Mouse (Mus musculus) heart, embryonic 13.5 days (tissue): Measurements from ENCODE around the gene Sv2c. TPM values are rescaled to one million over a fixed set of nuclear protein-coding genes. Genes with fewer than 3 reads are reported as not detected.
"Not testable (repeated sequence)": the region's sequence is repeated elsewhere in the genome, so short reads cannot be mapped to it uniquely, and the experiment has no call there.

Source experiments
- ATAC-seq: fragments of 200-750 bp; cut with Nextera tagmentation; 2 replicates; pipeline ENCODE4 v1.8.0; 2017; ENCODE audit warnings: moderate TSS enrichment; ENCODE audit not compliant: insufficient number of reproducible peaks, low FRiP score, low TSS enrichment; ENCODE audit errors: extremely low read depth
- H3K27ac ChIP-seq: fragments of 300-500 bp; sonication (generic); replicated peaks from 2 replicates; pipeline ENCODE4 v1.5.1; 2015; ENCODE audit warnings: moderate library complexity, mild to moderate bottlenecking, inconsistent platforms
- H3K27me3 ChIP-seq: fragments of 300-500 bp; sonication (generic); replicated peaks from 2 replicates; pipeline ENCODE4 v1.6.1; 2015; ENCODE audit warnings: mild to moderate bottlenecking, inconsistent platforms
- H3K36me3 ChIP-seq: fragments of 300-500 bp; sonication (generic); 2 replicates; pipeline ENCODE4 v1.6.1; 2015; ENCODE audit warnings: mild to moderate bottlenecking, inconsistent platforms
- H3K4me1 ChIP-seq: fragments of 300-500 bp; sonication (generic); 2 replicates; pipeline ENCODE4 v1.6.1; 2015; ENCODE audit warnings: inconsistent platforms
- H3K4me2 ChIP-seq: fragments of 300-500 bp; sonication (generic); 2 replicates; pipeline ENCODE4 v1.6.1; 2015; ENCODE audit warnings: inconsistent platforms, mild to moderate bottlenecking, moderate library complexity
- H3K4me3 ChIP-seq: fragments of 300-500 bp; sonication (generic); 2 replicates; pipeline ENCODE4 v1.5.1; 2015; ENCODE audit warnings: moderate library complexity, mild to moderate bottlenecking, inconsistent platforms
- H3K9ac ChIP-seq: fragments of 300-500 bp; sonication (generic); 2 replicates; pipeline ENCODE4 v1.6.1; 2015; ENCODE audit warnings: inconsistent platforms, mild to moderate bottlenecking, moderate library complexity
- H3K9me3 ChIP-seq: fragments of 300-500 bp; sonication (generic); 2 replicates; pipeline ENCODE4 v1.6.1; 2016; ENCODE audit warnings: inconsistent platforms
- WGBS: fragments of 180-500 bp; shearing (Covaris S2); methylation state at CpG from one replicate; pipeline ENCODE4 v1.1.7; 2015; ENCODE audit warnings: mixed read lengths; 5-methylcytosine and 5-hydroxymethylcytosine counted together
- polyA plus RNA-seq: library from polyadenylated mRNA; unstranded; fragments of >200 nt; fragmentation: Nextera tagmentation; extraction: Ambion mirVana; gene quantifications from 2 replicates; pipeline ENCODE4 v1.2.1, GENCODE M21; 2015

Gene Sv2c
- polyA plus RNA-seq, 1 experiment from 2014 or later: 0.99 TPM

- H3K36me3 ChIP-seq: no peaks in the 10 kb centered on the region
- H3K4me3 ChIP-seq: no peak overlapping the region
- ATAC-seq: no peak
- H3K4me1 ChIP-seq: peaks cover 28% of the 10 kb centered on the region
- WGBS: 66% methylated on average over 3 of the region's 3 CpGs
- H3K9ac ChIP-seq: no peak overlapping the region
- no peak overlapping the region for H3K27ac ChIP-seq
- H3K4me2 ChIP-seq: no peak overlapping the region
- peaks cover 89% of the 10 kb centered on the region for H3K27me3 ChIP-seq
- H3K9me3 ChIP-seq: no peaks in the 10 kb centered on the region
Observed at GRCm38 (mm10) chr13:96129081-96129480, 3.3 kb downstream of the Sv2c start.

- no peak overlapping the region for H3K4me2 ChIP-seq
- H3K4me3 ChIP-seq: no peak overlapping the region
- no peaks in the 10 kb centered on the region for H3K36me3 ChIP-seq
- peaks cover 72% of the 10 kb centered on the region for H3K27me3 ChIP-seq
- 69% methylated on average over 6 of the region's 6 CpGs for WGBS
- no peak overlapping the region for H3K9ac ChIP-seq
- H3K4me1 ChIP-seq: peaks cover 12% of the 10 kb centered on the region
- H3K27ac ChIP-seq: no peak overlapping the region
- ATAC-seq: no peak
- H3K9me3 ChIP-seq: no peaks in the 10 kb centered on the region
Observed at GRCm38 (mm10) chr13:96126669-96127068, 5.7 kb downstream of the Sv2c start.

GRCm38 (mm10) chr13:96125011-96125410, 7.4 kb downstream of the Sv2c start:
- Histone ChIP-seq H3K4me3 (no peak overlapping the region), H3K27me3 (peaks cover 55% of the 10 kb centered on the region), H3K36me3 (no peaks in the 10 kb centered on the region), H3K9me3 (no peaks in the 10 kb centered on the region), H3K4me1 (no peaks in the 10 kb centered on the region), H3K27ac (no peak overlapping the region), H3K4me2 (no peak overlapping the region), H3K9ac (no peak overlapping the region)
- 50% methylated on average over 5 of the region's 5 CpGs for WGBS
- ATAC-seq: no peak

GRCm38 (mm10) chr13:96112711-96113110, 19.7 kb downstream of the Sv2c start:
- ATAC-seq: no peak
- Histone ChIP-seq H3K9ac (no peak overlapping the region), H3K4me1 (no peaks in the 10 kb centered on the region), H3K4me3 (no peak overlapping the region), H3K27ac (no peak overlapping the region), H3K9me3 (no peaks in the 10 kb centered on the region), H3K27me3 (no peaks in the 10 kb centered on the region), H3K4me2 (no peak overlapping the region), H3K36me3 (no peaks in the 10 kb centered on the region)
- 66% methylated on average over 2 of the region's 2 CpGs for whole genome bisulfite sequencing

DNA sequence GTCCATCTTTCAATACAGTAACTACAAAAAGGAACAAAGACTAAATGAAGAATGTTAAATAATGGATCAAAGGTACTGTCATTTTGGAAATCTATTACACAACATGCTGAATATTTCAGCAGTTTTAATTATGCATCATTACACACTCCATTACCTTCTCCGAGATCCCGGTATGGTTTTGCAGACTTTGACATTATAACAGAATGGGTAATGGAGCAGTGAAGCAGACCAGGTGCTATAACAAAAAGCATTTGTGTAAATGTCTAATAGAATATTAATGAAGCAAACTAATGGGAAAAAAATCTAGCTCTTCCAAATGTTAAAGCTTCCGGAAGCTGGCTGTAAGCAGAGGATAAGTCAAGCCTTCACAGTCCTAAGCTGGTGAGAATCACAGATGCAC, 21.6 kb downstream of the Sv2c start:
- Histone ChIP-seq H3K27ac (no peak overlapping the region), H3K9ac (no peak overlapping the region)

GRCm38 (mm10) chr13:96106367-96106766, 26.0 kb downstream of the Sv2c start:
- Histone ChIP-seq H3K4me2 (no peak overlapping the region), H3K27ac (no peak overlapping the region), H3K9me3 (no peaks in the 10 kb centered on the region), H3K4me1 (no peaks in the 10 kb centered on the region), H3K36me3 (no peaks in the 10 kb centered on the region), H3K27me3 (no peaks in the 10 kb centered on the region), H3K4me3 (no peak overlapping the region), H3K9ac (no peak overlapping the region)
- 75% methylated on average over 4 of the region's 4 CpGs for WGBS
- no peak for ATAC-seq

More for the DNA sequence above, 21.6 kb downstream of the Sv2c start:
- H3K27me3 ChIP-seq: no peaks in the 10 kb centered on the region
- no peak overlapping the region for H3K4me2 ChIP-seq
- no peaks in the 10 kb centered on the region for H3K4me1 ChIP-seq
- no peaks in the 10 kb centered on the region for H3K36me3 ChIP-seq
- no peak overlapping the region for H3K4me3 ChIP-seq
- no peak for ATAC-seq
- 85% methylated on average over 3 of the region's 3 CpGs for WGBS
- no peaks in the 10 kb centered on the region for H3K9me3 ChIP-seq

DNA sequence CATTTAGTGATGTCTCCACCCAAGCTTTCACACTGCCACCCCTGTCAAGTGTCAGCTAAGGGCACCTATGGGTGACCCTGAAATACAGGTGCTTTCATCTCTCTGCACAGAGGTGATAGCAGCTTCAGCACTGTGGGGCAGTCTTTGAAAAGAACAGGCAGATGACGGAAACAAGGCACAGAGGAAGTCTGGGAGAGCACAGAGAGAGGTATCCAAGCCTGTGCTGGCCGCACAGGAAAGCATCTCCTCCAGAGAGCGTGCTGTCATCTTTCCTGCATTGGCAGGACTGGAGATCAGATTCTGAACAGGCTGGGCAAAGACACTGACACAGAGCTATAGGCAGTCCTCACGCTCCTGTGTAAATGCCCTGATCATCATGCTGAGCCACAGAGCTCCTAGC, 41.4 kb downstream of the Sv2c start:
- 61% methylated on average over 4 of the region's 4 CpGs for WGBS

GRCm38 (mm10) chr13:96085581-96086302, 46.6 kb downstream of the Sv2c start:
- Histone ChIP-seq H3K9ac (no peak overlapping the region), H3K36me3 (no peaks in the 10 kb centered on the region), H3K4me2 (no peak overlapping the region), H3K9me3 (no peaks in the 10 kb centered on the region), H3K27ac (no peak overlapping the region), H3K4me3 (no peak overlapping the region), H3K4me1 (no peaks in the 10 kb centered on the region), H3K27me3 (no peaks in the 10 kb centered on the region)
- 77% methylated on average over 7 of the region's 7 CpGs for WGBS
- ATAC-seq: no peak

More for the DNA sequence above, 41.4 kb downstream of the Sv2c start:
- Histone ChIP-seq H3K4me3 (no peak overlapping the region), H3K4me1 (no peaks in the 10 kb centered on the region), H3K27ac (no peak overlapping the region), H3K9ac (no peak overlapping the region), H3K27me3 (no peaks in the 10 kb centered on the region), H3K4me2 (no peak overlapping the region), H3K36me3 (no peaks in the 10 kb centered on the region), H3K9me3 (no peaks in the 10 kb centered on the region)
- no peak for ATAC-seq

GRCm38 (mm10) chr13:96081754-96082153, 50.6 kb downstream of the Sv2c start, which contains the start of gene Gm17190:
Gene Gm17190 (plus strand): TSS chr13:96082054.
- 72% methylated on average over 1 of the region's 1 CpGs for WGBS
- H3K9me3 ChIP-seq, H3K4me1 ChIP-seq, H3K4me3 ChIP-seq, ATAC-seq, H3K9ac ChIP-seq, H3K27me3 ChIP-seq, H3K4me2 ChIP-seq, H3K27ac ChIP-seq, H3K36me3 ChIP-seq: not testable (repeated sequence)

GRCm38 (mm10) chr13:96081276-96081675, 51.1 kb downstream of the Sv2c start, which contains the start of gene Gm20075:
Gene Gm20075 (minus strand): TSS chr13:96081376.
- not testable (repeated sequence) for H3K4me3 ChIP-seq, H3K27ac ChIP-seq, H3K9ac ChIP-seq, H3K9me3 ChIP-seq, H3K36me3 ChIP-seq, H3K27me3 ChIP-seq, H3K4me2 ChIP-seq, H3K4me1 ChIP-seq, ATAC-seq
- WGBS: 67% methylated on average over 3 of the region's 3 CpGs

DNA sequence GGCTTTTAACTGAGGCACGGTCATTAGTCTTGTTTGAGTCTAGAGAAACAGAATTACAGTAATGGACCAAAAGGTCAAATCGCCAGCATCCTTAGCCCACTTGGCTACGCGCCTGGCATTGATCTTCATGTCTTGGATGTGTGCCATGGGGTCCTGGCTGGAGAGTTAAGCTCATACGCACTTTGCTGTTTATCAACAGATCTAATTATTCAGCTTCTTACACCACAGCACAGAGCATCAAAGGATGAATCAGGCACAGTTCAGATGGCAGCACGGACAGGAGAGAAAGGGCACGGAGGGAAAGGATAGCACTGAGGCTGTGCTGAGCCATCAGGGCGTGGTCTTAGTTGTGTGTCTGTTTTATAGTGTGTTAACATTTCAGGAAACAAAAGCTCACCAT, 58.8 kb downstream of the Sv2c start:
- Histone ChIP-seq H3K4me2 (no peak overlapping the region), H3K36me3 (no peaks in the 10 kb centered on the region), H3K27ac (no peak overlapping the region), H3K4me3 (no peak overlapping the region), H3K4me1 (no peaks in the 10 kb centered on the region), H3K9me3 (no peaks in the 10 kb centered on the region), H3K27me3 (no peaks in the 10 kb centered on the region), H3K9ac (no peak overlapping the region)
- 67% methylated on average over 8 of the region's 8 CpGs for WGBS
- ATAC-seq: no peak

DNA sequence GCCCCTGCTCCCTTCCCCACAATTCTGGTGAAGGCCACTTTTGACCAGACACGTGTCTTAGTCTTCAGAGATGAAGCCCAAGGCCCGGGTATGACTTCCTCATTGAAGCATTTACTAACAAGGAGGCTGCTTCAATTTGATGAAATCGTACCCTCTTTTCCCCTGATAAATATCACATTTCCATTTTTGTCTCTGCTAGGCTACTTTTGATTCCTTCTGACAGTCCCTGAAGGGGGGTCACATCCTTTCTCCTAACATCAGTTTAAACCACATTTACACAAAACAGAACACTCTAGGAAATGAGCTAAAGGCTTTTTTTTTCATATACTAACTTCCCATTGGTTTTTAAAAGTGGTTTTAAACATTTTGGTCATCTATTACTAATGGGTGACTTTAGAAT, 79.6 kb downstream of the Sv2c start:
- no peaks in the 10 kb centered on the region for H3K4me1 ChIP-seq
- H3K27me3 ChIP-seq: no peaks in the 10 kb centered on the region
- WGBS: 74% methylated on average over 3 of the region's 3 CpGs
- H3K36me3 ChIP-seq: no peaks in the 10 kb centered on the region
- H3K9me3 ChIP-seq: no peaks in the 10 kb centered on the region
- H3K9ac ChIP-seq: no peak overlapping the region
- no peak overlapping the region for H3K27ac ChIP-seq
- H3K4me3 ChIP-seq: no peak overlapping the region
- ATAC-seq: no peak
- no peak overlapping the region for H3K4me2 ChIP-seq
